Mouse (Mus musculus): ENCODE measurements around the gene Akt1s1.

DNA sequence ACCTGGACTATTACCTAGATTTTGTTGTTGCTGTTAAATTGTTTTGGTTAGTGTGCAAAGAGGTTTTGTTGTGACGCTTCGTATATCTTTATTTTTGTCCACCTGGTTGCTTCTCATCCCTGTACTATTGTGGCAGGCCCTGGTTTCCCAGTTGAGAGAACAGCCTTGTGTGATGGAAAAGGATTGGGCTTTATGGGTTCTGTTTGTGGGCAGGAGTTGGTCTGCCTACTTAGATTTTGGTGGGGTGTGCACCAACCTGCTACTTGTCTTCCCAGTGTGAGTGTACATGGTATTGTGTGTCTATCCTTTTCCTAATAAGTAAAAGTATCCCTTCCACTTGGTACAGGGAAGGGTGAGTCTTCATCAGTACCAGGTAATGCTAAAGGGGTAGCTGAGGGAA is 29.4 kb upstream of the Akt1s1 start:
- TF ChIP-seq CTCF (IDR thresholded peaks at IDR 0.05), result no peak
- no peak for TF ChIP-seq EP300 (IDR thresholded peaks at IDR 0.05)

Data from lung, postnatal 0 days (tissue).